Mouse (Mus musculus) left cerebral cortex, postnatal 10 days (tissue): ENCODE measurements around the gene Gm21834. TPM values are rescaled to one million over a fixed set of nuclear protein-coding genes. Genes with fewer than 3 reads are reported as not detected.

ENCODE experiments used
- DNase-seq, 2 experiments: peaks; one replicate each; pipeline ENCODE4 v3.0.0; 2021 to 2022; ENCODE audit warnings: low spot score in 2 of 2, mixed read lengths in 1 of 2; ENCODE audit errors: extremely low spot score in 1 of 2
- intact Hi-C: fragments of 180-260 bp; cut with DNase I; formaldehyde crosslinking; loops from one replicate; pipeline ENCODE4 v1.15.1; 2025
- total RNA-seq, 2 experiments: library from RNA; stranded (reverse); gene quantifications; 2 replicates each; pipeline ENCODE4 v1.2.3; 2021

Gene Gm21834
- total RNA-seq, result not detected

GRCm38 (mm10) chr17:57742119-57742518, at the start of gene Gm21834:
Gene Gm21834 (minus strand): TSS chr17:57742219.
- no peak for DNase-seq
- intact Hi-C loops, result no loop called here

DNA sequence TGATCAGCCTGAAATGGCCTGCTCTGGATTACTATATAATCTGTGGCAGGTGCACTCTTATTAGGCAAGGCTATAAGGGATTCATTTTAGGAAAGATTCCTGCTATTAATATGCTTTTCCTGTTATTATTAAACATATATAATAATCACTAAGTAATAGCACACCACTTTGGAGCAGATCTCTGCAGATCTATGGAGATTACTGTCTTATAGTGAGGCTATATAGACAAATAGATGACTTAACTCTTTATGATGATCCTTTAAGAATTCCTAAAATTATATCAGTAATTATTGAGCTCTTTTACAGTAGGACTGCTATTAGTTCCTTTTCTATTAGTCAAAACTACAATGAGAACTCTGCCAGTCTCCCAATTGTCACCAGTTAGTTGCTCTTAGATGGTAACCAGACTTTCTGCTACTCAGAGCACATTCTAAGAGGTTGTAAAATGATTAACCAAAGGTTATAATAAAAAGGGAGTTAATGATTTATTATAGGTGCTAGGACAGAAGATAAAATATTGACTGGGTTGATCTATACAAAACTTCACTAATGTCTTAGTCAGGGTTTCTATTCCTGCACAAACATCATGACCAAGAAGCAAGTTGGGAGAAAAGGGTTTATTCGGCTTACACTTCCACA, 46.3 kb upstream of the Gm21834 start:
- intact Hi-C loops, result no loop called here
- DNase-seq, result no peak

DNA sequence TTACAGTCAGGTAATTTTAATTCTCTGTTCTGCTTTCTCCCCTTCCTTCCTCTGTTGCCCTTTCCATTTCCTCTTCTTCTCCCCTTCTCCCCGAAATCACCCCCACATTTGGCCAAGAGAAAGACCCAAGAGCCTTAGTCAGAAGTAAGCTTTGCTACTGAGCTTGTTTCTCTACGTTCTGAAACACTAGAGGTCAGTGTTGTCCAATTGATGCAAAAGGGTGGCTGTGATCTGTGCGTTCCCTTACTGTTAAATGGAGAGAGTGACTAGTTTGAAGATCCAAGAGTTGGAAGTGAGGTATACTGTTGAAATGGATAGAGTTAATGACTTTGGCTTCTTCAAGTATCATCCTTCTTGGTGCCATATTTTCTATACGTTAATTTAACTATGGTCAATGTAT, 28.9 kb upstream of the Gm21834 start:
- peak in 1 of 2 experiments; percentile 50 for DNase-seq
- intact Hi-C loops, result loop anchor here (5.0 kb wide), 2 partner anchors 1051 to 1136 kb away; no protein-coding TSS in a partner anchor

DNA sequence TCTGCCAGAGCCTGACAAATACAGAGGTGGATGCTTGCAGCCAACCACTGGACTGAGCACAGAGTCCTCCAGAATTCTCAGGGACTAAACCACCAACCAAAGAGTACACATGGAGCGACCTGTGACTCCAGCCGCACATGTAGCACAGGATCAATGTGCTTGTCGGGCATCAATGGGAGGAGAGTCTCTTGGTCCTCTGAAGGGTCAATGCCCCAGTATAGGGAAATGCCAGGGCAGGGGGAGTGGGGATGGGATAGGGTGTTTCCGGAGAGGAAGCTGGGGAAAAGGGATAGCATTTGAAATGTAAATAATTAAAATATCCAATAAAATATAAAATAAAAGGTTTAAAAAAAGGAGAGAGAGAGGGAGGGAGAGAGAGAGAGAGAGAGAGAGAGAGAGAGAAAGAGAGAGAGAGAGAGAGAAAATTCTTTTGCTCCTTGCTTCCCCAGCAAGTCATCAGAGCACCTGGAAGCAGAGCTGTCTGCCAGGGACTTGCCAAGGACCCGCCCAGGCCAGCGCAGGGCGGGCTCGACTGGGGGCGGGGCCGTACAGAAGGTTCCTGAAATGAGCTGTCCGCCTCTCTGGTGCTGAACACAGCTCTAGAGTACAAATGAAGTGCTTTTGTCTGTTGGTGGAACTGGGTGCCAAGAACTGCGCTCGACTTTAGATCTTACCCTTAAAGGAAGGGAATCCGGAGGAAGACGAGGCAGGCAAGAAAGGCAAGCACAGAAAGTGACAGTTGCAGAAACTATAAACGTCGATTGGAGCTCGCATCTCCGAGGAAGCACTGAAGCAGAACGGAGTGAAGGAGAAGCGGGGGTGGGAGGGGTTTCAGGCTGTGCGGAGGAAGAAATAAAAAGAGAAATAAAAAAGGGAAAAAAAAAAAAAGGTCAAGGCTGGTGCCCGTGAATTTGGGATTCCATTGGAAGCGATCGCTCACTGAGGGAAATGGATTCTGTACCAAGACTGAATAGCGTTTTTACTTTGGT, 26.9 kb upstream of the Gm21834 start, which contains the start of gene Cntnap5c:
Cntnap5c (plus strand) TSS at position 949 of the 989 bp plus-strand sequence.
- intact Hi-C loops, result no loop called here
- DNase-seq, result peak; percentile 11 to 37

GRCm38 (mm10) chr17:57767306-57767705, 25.3 kb upstream of the Gm21834 start:
- intact Hi-C loops, result no loop called here

GRCm38 (mm10) chr17:57758033-57758432, 16.0 kb upstream of the Gm21834 start:
- intact Hi-C loops, result no loop called here
- no peak for DNase-seq

More at GRCm38 (mm10) chr17:57767306-57767705, 25.3 kb upstream of the Gm21834 start:
- DNase-seq, result no peak

DNA sequence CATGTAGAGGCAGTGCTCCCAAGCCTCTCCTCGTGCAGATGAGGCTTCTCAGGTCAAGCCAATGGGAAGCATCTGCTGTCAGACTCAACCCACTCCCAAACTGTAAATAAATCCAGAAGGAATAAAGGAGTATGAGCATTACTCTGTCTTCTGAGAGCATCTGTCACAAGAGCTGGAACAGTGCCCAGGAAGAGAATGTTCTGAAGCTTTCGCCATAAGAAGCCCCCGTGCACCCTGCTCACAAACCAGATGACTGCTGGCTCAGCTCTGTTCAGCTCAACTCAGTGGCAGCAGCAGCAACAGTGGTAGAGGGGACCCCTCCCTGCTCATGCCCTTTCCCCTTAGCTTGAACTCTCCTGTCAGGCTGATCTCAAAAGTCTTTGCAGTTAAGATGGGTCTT, 47.2 kb downstream of the Gm21834 start:
- intact Hi-C loops, result no loop called here
- peak; percentile 43 to 51 for DNase-seq

Other genes starting within 250 kb of the Gm21834 start
- under 1 TPM; 0.06 to 0.08 TPM for gene Vmn2r120, start 196.7 kb downstream of the Gm21834 start, total RNA-seq
- 1 to 10 TPM; 8.2 to 8.9 TPM for gene Cntnap5c, start 27.4 kb upstream of the Gm21834 start, total RNA-seq